ENCODE assay signal across 10 mouse cellular contexts in genomic region chr2:59841944-59842343, GRCm38 (mm10). TPM values are rescaled to one million over a fixed set of nuclear protein-coding genes. Genes with fewer than 3 reads are reported as not detected.
DNase-seq lines count a peak whose midpoint lies in the region; ATAC-seq and TF ChIP-seq lines count a peak whose summit lies in the region.
"Had no signal": no experiment of that assay in that cellular context is flagged by ENCODE, and none has a peak within 500 bp of the region (broad histone marks: within the 10 kb centered on the region; RNA-seq: fewer than 3 reads in every experiment).

No protein-coding gene starts in this region.

- ATAC-seq in intestine, embryonic 16.5 days = peak; percentile 65
- ATAC-seq in stomach, embryonic 16.5 days (ENCODE audit: insufficient read depth, low FRiP score) = peak; percentile 57; the same call in 1 of the 2 replicates

- H3K9me3 ChIP-seq in intestine, embryonic 16.5 days (ENCODE audit: control insufficient read depth, low read length) = 0 out of 2 replicates have a peak, but pooled peaks cover 4% of the 10 kb centered on the region
- H3K9me3 ChIP-seq in stomach, embryonic 16.5 days (replicated peaks; ENCODE audit: control insufficient read depth, low read length) = no peaks in the 10 kb centered on the region
- H3K9me3 ChIP-seq: neural tube, embryonic 12.5 days had no signal

- H3K4me2 ChIP-seq in intestine, embryonic 16.5 days (ENCODE audit: low read depth, low read length) = 0 out of 2 replicates have a peak overlapping the region, but pooled peaks have one; percentile 4
- H3K4me2 ChIP-seq in stomach, embryonic 16.5 days (ENCODE audit: low read depth, low read length) = peak overlapping the region; percentile 36
- H3K4me2 ChIP-seq: neural tube, embryonic 12.5 days had no signal

- peaks cover 7% of the 10 kb centered on the region; the same call in 1 of the 2 replicates for H3K4me1 ChIP-seq in kidney, adult 2 months (ENCODE audit: control insufficient read depth, insufficient read depth, low read length)
- H3K4me1 ChIP-seq in testis, adult 2 months (ENCODE audit: control insufficient read depth, insufficient read depth, low read length) = peaks cover 21% of the 10 kb centered on the region
- peaks cover 16% of the 10 kb centered on the region for H3K4me1 ChIP-seq in intestine, embryonic 16.5 days (ENCODE audit: control insufficient read depth, insufficient read depth, low read length)
- H3K4me1 ChIP-seq in stomach, embryonic 16.5 days (ENCODE audit: control insufficient read depth, insufficient read depth, low read length) = peaks cover 4% of the 10 kb centered on the region; the same call in 1 of the 2 replicates

- H3K9ac ChIP-seq in intestine, embryonic 16.5 days (ENCODE audit: low read depth, low read length) = peak overlapping the region; percentile 30; the same call in 1 of the 2 replicates
- 0 out of 2 replicates have a peak overlapping the region, but pooled peaks have one; percentile 46 for H3K9ac ChIP-seq in stomach, embryonic 16.5 days (ENCODE audit: low read length)
- H3K9ac ChIP-seq: neural tube, embryonic 12.5 days had no signal

- no peak for TF ChIP-seq POLR2A in kidney, adult 2 months (IDR thresholded peaks at IDR 0.05; ENCODE audit: low read depth, low read length)
- TF ChIP-seq POLR2A in testis, adult 2 months (IDR thresholded peaks at IDR 0.05; ENCODE audit: control insufficient read depth, low read depth, low read length) = no peak

- peak; percentile 40 for DNase-seq in kidney, adult 2 months
- no peak for DNase-seq in kidney, postnatal 10 days
- no peak for DNase-seq in testis, postnatal 14 days (ENCODE audit: low spot score)
- DNase-seq in urinary bladder, postnatal 25 days (ENCODE audit: low spot score) = no peak
- no peak for DNase-seq in testis, postnatal 10 days (ENCODE audit: low spot score)

- H3K27ac ChIP-seq in kidney, adult 2 months (ENCODE audit: insufficient read depth, low read depth, low read length) = peak overlapping the region; percentile 84
- H3K27ac ChIP-seq in testis, adult 2 months (ENCODE audit: control insufficient read depth, insufficient read depth, low read depth, low read length) = peak overlapping the region; percentile 27
- peak overlapping the region; percentile 83 for H3K27ac ChIP-seq in intestine, embryonic 16.5 days (ENCODE audit: low read length)
- H3K27ac ChIP-seq in stomach, embryonic 16.5 days (ENCODE audit: low read length) = peak overlapping the region; percentile 90
- H3K27ac ChIP-seq: layer of hippocampus, adult 2 months; neural tube, embryonic 12.5 days had no signal

- H3K27me3 ChIP-seq in kidney, adult 2 months (replicated peaks; ENCODE audit: control insufficient read depth, insufficient read depth, low read length) = no peaks in the 10 kb centered on the region
- no peaks in the 10 kb centered on the region for H3K27me3 ChIP-seq in testis, adult 2 months (ENCODE audit: control insufficient read depth, insufficient read depth, low read length)
- H3K27me3 ChIP-seq in intestine, embryonic 16.5 days (replicated peaks; ENCODE audit: control insufficient read depth, insufficient read depth, low read length) = no peaks in the 10 kb centered on the region
- H3K27me3 ChIP-seq in stomach, embryonic 16.5 days (ENCODE audit: control insufficient read depth, insufficient read depth, low read length) = no peaks in the 10 kb centered on the region
- H3K27me3 ChIP-seq: neural tube, embryonic 12.5 days had no signal

- 58% methylated on average over 11 of the region's 11 CpGs for WGBS in kidney, adult 2 months
- 77% methylated on average over 11 of the region's 11 CpGs for WGBS in intestine, embryonic 16.5 days
- 66% methylated on average over 11 of the region's 11 CpGs for WGBS in stomach, embryonic 16.5 days

- no peak overlapping the region for H3K4me3 ChIP-seq in kidney, adult 2 months (ENCODE audit: insufficient read depth, low read depth, low read length)
- peak overlapping the region; percentile 87 for H3K4me3 ChIP-seq in testis, adult 2 months (ENCODE audit: control insufficient read depth, low read depth, low read length)
- H3K4me3 ChIP-seq in intestine, embryonic 16.5 days (ENCODE audit: low read length) = no peak overlapping the region
- H3K4me3 ChIP-seq in stomach, embryonic 16.5 days (replicated peaks; ENCODE audit: low read length) = no peak overlapping the region
- H3K4me3 ChIP-seq: layer of hippocampus, adult 2 months; neural tube, embryonic 12.5 days had no signal

- no peak for TF ChIP-seq CTCF in kidney, adult 2 months (conservative IDR thresholded peaks at IDR 0.05; ENCODE audit: insufficient read depth, insufficient read length, low read depth, low read length)
- no peak for TF ChIP-seq CTCF in testis, adult 2 months (IDR thresholded peaks at IDR 0.05; ENCODE audit: control insufficient read depth, insufficient read depth, insufficient replicate concordance, low read depth, low read length)

- peaks cover 2% of the 10 kb centered on the region; the same call in 1 of the 2 replicates for H3K36me3 ChIP-seq in kidney, adult 2 months (ENCODE audit: control insufficient read depth, insufficient read depth, low read length)
- H3K36me3 ChIP-seq in testis, adult 2 months (ENCODE audit: control insufficient read depth, insufficient read depth, low read length) = no peaks in the 10 kb centered on the region
- peaks cover 20% of the 10 kb centered on the region for H3K36me3 ChIP-seq in intestine, embryonic 16.5 days (ENCODE audit: control insufficient read depth, insufficient read depth, low read length)
- peaks cover 26% of the 10 kb centered on the region; the same call in 1 of the 2 replicates for H3K36me3 ChIP-seq in stomach, embryonic 16.5 days (ENCODE audit: control insufficient read depth, insufficient read depth, low read length)

RNA-seq across cellular contexts. Expression of gene Wdsub1, which starts 40.4 kb away (rescaled TPM):
- polyA plus RNA-seq in kidney, adult 2 months (2012; rRNA removed) = 65.6 and 74.6 TPM in 2 replicates
- polyA plus RNA-seq in testis, adult 2 months (2012; rRNA removed) = 33.5 and 33.9 TPM in 2 replicates
- polyA plus RNA-seq in intestine, embryonic 16.5 days (2015; fragmentation: Nextera tagmentation; extraction: Ambion mirVana) = 36.8 and 38.1 TPM in 2 replicates
- 34.7 and 34.8 TPM in 2 replicates for polyA plus RNA-seq in stomach, embryonic 16.5 days (2015; fragmentation: Nextera tagmentation; extraction: Ambion mirVana)

Comparison
In these comparisons a context has a peak if more than half of its experiments do, and no peak if none do; other contexts are left out.
1. H3K27ac ChIP-seq: peak in every context shown above with its lines; median percentile 90 in stomach, embryonic 16.5 days; 84 in kidney, adult 2 months; 83 in intestine, embryonic 16.5 days; 27 in testis, adult 2 months.